Mouse (Mus musculus) liver, embryonic 11.5 days (tissue): ENCODE measurements at regions not wholly inside any gene's neighbourhood (a gene's known extent, or its start where the extent isn't known, plus 50 kb on each side); places are given as distances from the start of the nearest gene placed in this dataset.
A peak's percentile ranks its signal among the peaks of the same experiment; 100 is the strongest.

Experiments
- ATAC-seq: fragments of 200-750 bp; cut with Nextera tagmentation; replicated peaks from 2 replicates; pipeline ENCODE4 v1.8.0; 2017; ENCODE audit warnings: moderate number of reproducible peaks, mild to moderate bottlenecking, moderate TSS enrichment, moderate library complexity; ENCODE audit not compliant: low FRiP score
- DNase-seq: peaks from one replicate; pipeline ENCODE4 v3.0.0-alpha.2; 2017; ENCODE audit warnings: low spot score
- H3K27ac ChIP-seq: fragments of 300-500 bp; sonication (generic); 2 replicates; pipeline ENCODE4 v1.5.1; 2014; ENCODE audit warnings: mild to moderate bottlenecking, low read depth, low read length, control low read depth
- H3K27me3 ChIP-seq: fragments of 300-500 bp; sonication (generic); replicated peaks from 2 replicates; pipeline ENCODE4 v1.6.1; 2014; ENCODE audit warnings: low read length, mixed read lengths; ENCODE audit not compliant: control insufficient read depth, insufficient read depth
- H3K36me3 ChIP-seq: fragments of 300-500 bp; sonication (generic); 2 replicates; pipeline ENCODE4 v1.6.1; 2014; ENCODE audit warnings: mild to moderate bottlenecking, low read length, moderate library complexity, mixed read lengths; ENCODE audit not compliant: control insufficient read depth, insufficient read depth
- H3K4me1 ChIP-seq: fragments of 300-500 bp; sonication (generic); replicated peaks from 2 replicates; pipeline ENCODE4 v1.6.1; 2014; ENCODE audit warnings: low read length, mixed read lengths; ENCODE audit not compliant: control insufficient read depth, insufficient read depth
- H3K4me2 ChIP-seq: fragments of 300-500 bp; sonication (generic); 2 replicates; pipeline ENCODE4 v1.6.1; 2014; ENCODE audit warnings: mild to moderate bottlenecking, control low read depth, moderate library complexity
- H3K4me3 ChIP-seq: fragments of 300-500 bp; sonication (generic); 2 replicates; pipeline ENCODE4 v1.5.1; 2014; ENCODE audit warnings: low read depth, low read length, control low read depth
- H3K9ac ChIP-seq: fragments of 300-500 bp; sonication (generic); 2 replicates; pipeline ENCODE4 v1.6.1; 2014; ENCODE audit warnings: low read depth, low read length, control low read depth
- H3K9me3 ChIP-seq: fragments of 300-500 bp; sonication (generic); 2 replicates; pipeline ENCODE4 v1.6.1; 2016; ENCODE audit warnings: low read length, inconsistent platforms, mixed read lengths; ENCODE audit not compliant: control insufficient read depth
- WGBS: fragments of 180-500 bp; shearing (Covaris S2); extraction: QIAGEN DNeasy Blood & Tissue Kit; methylation state at CpG from one replicate; pipeline ENCODE4 v1.1.7; 2014; 5-methylcytosine and 5-hydroxymethylcytosine counted together

GRCm38 (mm10) chr2:160256251-160256650 lies 77.7 kb downstream of the Gm826 start:
- Histone ChIP-seq H3K4me2 (no peak overlapping the region), H3K27ac (no peak overlapping the region), H3K4me3 (no peak overlapping the region), H3K36me3 (no peaks in the 10 kb centered on the region), H3K27me3 (no peaks in the 10 kb centered on the region), H3K9me3 (no peaks in the 10 kb centered on the region), H3K4me1 (no peaks in the 10 kb centered on the region), H3K9ac (no peak overlapping the region)
- DNase-seq: no peak
- ATAC-seq: no peak
- 52% methylated on average over 7 of the region's 7 CpGs for WGBS

- Histone ChIP-seq H3K36me3 (no peaks in the 10 kb centered on the region), H3K27me3 (no peaks in the 10 kb centered on the region), H3K4me1 (peaks cover 4% of the 10 kb centered on the region; the same call in 1 of the 2 replicates), H3K9me3 (no peaks in the 10 kb centered on the region), H3K9ac (no peak overlapping the region), H3K4me3 (no peak overlapping the region), H3K4me2 (no peak overlapping the region), H3K27ac (no peak overlapping the region)
- 74% methylated on average over 3 of the region's 3 CpGs for WGBS
- ATAC-seq: no peak
- no peak for DNase-seq
These were observed 83.7 kb downstream of the Gm826 start for GRCm38 (mm10) chr2:160250228-160250627.

GRCm38 (mm10) chr2:160249104-160250093 lies 84.6 kb downstream of the Gm826 start:
- DNase-seq (no peak), ATAC-seq (peak; percentile 47)
- Histone ChIP-seq H3K4me3 (no peak overlapping the region), H3K27me3 (no peaks in the 10 kb centered on the region), H3K9ac (no peak overlapping the region), H3K9me3 (no peaks in the 10 kb centered on the region), H3K4me2 (no peak overlapping the region), H3K27ac (no peak overlapping the region), H3K36me3 (no peaks in the 10 kb centered on the region), H3K4me1 (peaks cover 4% of the 10 kb centered on the region; the same call in 1 of the 2 replicates)
- WGBS: 59% methylated on average over 9 of the region's 9 CpGs

- ATAC-seq (no peak), DNase-seq (no peak)
- Histone ChIP-seq H3K4me3 (no peak overlapping the region), H3K36me3 (no peaks in the 10 kb centered on the region), H3K27me3 (no peaks in the 10 kb centered on the region), H3K4me2 (no peak overlapping the region), H3K27ac (no peak overlapping the region), H3K9ac (no peak overlapping the region), H3K4me1 (peaks cover 4% of the 10 kb centered on the region; the same call in 1 of the 2 replicates), H3K9me3 (no peaks in the 10 kb centered on the region)
- WGBS: 72% methylated on average over 6 of the region's 6 CpGs
These were observed 86.7 kb downstream of the Gm826 start for GRCm38 (mm10) chr2:160247286-160247685.

- DNase-seq (no peak), ATAC-seq (no peak)
- H3K4me1 ChIP-seq: peaks cover 4% of the 10 kb centered on the region; the same call in 1 of the 2 replicates
- H3K36me3 ChIP-seq: no peaks in the 10 kb centered on the region
- H3K9me3 ChIP-seq: no peaks in the 10 kb centered on the region
- 60% methylated on average over 1 of the region's 1 CpGs for WGBS
- H3K27me3 ChIP-seq: no peaks in the 10 kb centered on the region
- H3K4me2 ChIP-seq: no peak overlapping the region
- H3K27ac ChIP-seq: no peak overlapping the region
- no peak overlapping the region for H3K4me3 ChIP-seq
- no peak overlapping the region for H3K9ac ChIP-seq
These were observed 87.6 kb downstream of the Gm826 start for GRCm38 (mm10) chr2:160246356-160246755.

- DNase-seq: no peak
- no peak for ATAC-seq
- H3K9me3 ChIP-seq: no peaks in the 10 kb centered on the region
- H3K4me2 ChIP-seq: no peak overlapping the region
- no peak overlapping the region for H3K27ac ChIP-seq
- 45% methylated on average over 7 of the region's 7 CpGs for WGBS
- no peaks in the 10 kb centered on the region for H3K36me3 ChIP-seq
- H3K9ac ChIP-seq: no peak overlapping the region
- no peak overlapping the region for H3K4me3 ChIP-seq
- H3K27me3 ChIP-seq: no peaks in the 10 kb centered on the region
- H3K4me1 ChIP-seq: peaks cover 4% of the 10 kb centered on the region; the same call in 1 of the 2 replicates
These were observed 89.1 kb downstream of the Gm826 start for GRCm38 (mm10) chr2:160244866-160245265.

- H3K4me3 ChIP-seq: no peak overlapping the region
- ATAC-seq (no peak), DNase-seq (no peak)
- no peaks in the 10 kb centered on the region for H3K4me1 ChIP-seq
- 70% methylated on average over 12 of the region's 12 CpGs for WGBS
- H3K4me2 ChIP-seq: no peak overlapping the region
- H3K27ac ChIP-seq: no peak overlapping the region
- no peak overlapping the region for H3K9ac ChIP-seq
- no peaks in the 10 kb centered on the region for H3K27me3 ChIP-seq
- no peaks in the 10 kb centered on the region for H3K36me3 ChIP-seq
- H3K9me3 ChIP-seq: no peaks in the 10 kb centered on the region
These were observed 93.2 kb downstream of the Gm826 start for GRCm38 (mm10) chr2:160240531-160241379.

- no peak overlapping the region for H3K27ac ChIP-seq
- WGBS: 65% methylated on average over 3 of the region's 3 CpGs
- H3K9me3 ChIP-seq: no peaks in the 10 kb centered on the region
- H3K4me2 ChIP-seq: no peak overlapping the region
- H3K36me3 ChIP-seq: no peaks in the 10 kb centered on the region
- H3K4me3 ChIP-seq: no peak overlapping the region
- no peaks in the 10 kb centered on the region for H3K27me3 ChIP-seq
- ATAC-seq (no peak), DNase-seq (no peak)
- no peak overlapping the region for H3K9ac ChIP-seq
- H3K4me1 ChIP-seq: no peaks in the 10 kb centered on the region
These were observed 96.4 kb downstream of the Gm826 start for GRCm38 (mm10) chr2:160237436-160238104.
